Mouse (Mus musculus) myocyte (in vitro differentiated cells): ENCODE results near the gene Timp3.

Experiments
- E2F4 ChIP-seq: IDR thresholded peaks from one replicate; pipeline ENCODE4 v1.6.1; 2011; ENCODE audit warnings: mild to moderate bottlenecking, control low read depth, moderate library complexity; ENCODE audit not compliant: insufficient read depth
- POLR2A ChIP-seq: IDR thresholded peaks from one replicate; pipeline ENCODE4 v1.6.1; 2011; ENCODE audit warnings: low read depth, mild to moderate bottlenecking, control low read depth, moderate library complexity; ENCODE audit not compliant: insufficient read length
- POLR2AphosphoS2 ChIP-seq: IDR thresholded peaks from one replicate; pipeline ENCODE4 v1.6.1; 2011; ENCODE audit warnings: low read depth, control low read depth; ENCODE audit not compliant: insufficient read length
- USF1 ChIP-seq: IDR thresholded peaks from one replicate; pipeline ENCODE4 v1.6.1; 2011; ENCODE audit warnings: low read depth, mild to moderate bottlenecking, control low read depth, moderate library complexity

- TF ChIP-seq POLR2A = no peak
- no peak for TF ChIP-seq USF1
- no peak for TF ChIP-seq E2F4
- TF ChIP-seq POLR2AphosphoS2 = no peak
These were observed 41.2 kb upstream of the Timp3 start for GRCm38 (mm10) chr10:86258992-86259391.
